Mouse (Mus musculus) frontal cortex, postnatal 10 days (tissue): ENCODE data around the gene Nck2.

Experiments
- DNase-seq, 2 experiments: peaks; one replicate each; pipeline ENCODE4 v3.0.0; 2022; ENCODE audit warnings: low spot score in 2 of 2, mixed read lengths in 1 of 2

Gene Nck2

DNA sequence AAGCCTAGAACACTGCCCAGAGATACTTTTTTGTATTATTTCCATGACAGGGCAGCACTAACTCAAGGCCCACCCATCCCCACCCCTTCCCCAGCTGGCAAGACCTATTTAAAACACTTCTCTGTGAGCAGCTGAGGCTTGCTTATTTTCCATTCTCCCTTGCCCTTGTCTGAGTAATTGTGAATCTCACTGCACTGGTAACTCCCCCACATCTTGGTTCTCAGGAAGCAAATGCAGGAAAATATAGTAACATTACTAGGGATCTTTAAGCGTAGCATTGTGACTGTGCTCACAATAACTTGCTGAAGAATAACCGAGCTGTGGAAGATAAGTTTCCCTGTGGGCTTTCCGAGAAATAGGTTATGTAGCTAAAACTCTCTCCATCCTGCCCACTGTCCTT, 24.6 kb downstream of the Nck2 start:
- DNase-seq = no peak

DNA sequence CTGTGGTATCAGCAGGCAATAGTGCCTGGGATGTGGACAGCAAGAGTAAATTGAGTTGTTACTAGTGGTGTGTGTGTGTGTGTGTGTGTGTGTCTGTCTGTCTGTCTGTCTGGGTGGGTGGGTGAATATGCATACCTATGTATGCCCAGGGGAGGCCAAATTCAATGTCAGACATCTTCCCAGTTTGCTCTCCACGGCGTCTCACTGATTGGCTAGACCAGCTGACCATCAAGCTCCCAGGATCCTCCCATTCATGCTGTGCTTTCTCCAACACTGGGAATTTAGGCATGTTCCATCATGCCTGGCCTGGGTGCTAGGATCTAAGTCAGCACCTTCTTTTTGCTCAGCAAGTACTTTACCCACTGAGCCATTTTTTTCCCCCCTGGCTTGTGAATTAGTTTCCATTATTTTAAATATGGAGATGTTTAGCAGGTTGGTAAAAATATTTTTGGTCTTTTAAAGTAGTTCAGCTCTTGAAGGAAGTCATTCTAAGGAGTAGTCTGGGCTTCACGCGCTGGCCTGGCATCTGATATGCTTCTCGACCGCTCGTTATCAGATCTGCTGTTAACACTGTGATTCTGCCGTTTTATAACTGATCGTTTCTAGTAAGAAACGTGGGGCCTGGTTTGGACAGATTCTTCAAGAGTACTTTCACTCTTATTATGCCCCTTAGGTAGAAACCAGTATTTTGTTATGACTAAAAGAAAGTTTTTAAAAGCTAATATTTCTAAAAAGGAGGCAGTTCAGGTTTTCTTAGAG, 26.2 kb downstream of the Nck2 start:
- DNase-seq = no peak

GRCm38 (mm10) chr1:43471180-43472045, 27.0 kb downstream of the Nck2 start:
- no peak for DNase-seq

GRCm38 (mm10) chr1:43472046-43472649, 27.8 kb downstream of the Nck2 start:
- no peak for DNase-seq

DNA sequence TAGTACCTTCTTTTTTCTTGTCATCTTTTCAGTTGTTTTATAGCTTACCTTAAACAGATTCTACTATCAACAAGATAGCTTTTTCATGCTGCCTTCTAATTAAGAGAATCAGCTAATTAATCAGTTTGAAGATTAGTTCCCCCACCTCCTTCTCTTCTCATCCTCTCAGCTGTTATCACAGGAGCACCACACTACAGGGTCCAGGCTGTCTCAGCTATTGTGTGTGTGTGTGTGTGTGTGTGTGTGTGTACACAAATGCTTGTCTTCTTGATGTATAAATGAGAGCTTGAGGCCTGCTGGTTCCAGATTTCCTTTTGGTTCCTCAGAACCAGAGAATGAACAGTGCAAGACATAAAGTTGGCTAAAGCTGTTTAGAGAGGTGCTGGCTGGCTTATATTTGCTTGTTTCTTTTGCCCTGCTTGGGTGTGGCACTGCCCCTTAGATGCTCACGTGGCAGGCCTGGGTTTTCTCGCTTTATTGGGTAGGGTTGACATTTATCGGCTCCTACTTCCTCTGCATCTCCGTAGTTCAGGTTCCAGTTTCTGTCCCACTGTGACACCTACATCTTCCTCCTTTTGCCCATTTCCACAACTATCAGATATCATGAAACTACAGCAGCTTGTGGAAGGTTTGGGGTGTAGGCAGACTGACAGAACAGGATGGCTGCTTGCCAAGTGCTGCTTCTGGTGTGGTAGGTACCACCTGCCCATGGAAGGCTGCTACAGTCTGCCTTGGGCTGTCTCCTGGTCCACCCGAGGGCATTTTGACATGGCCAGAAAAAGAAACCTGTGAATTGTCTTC, 29.6 kb downstream of the Nck2 start:
- peak in 1 of 2 experiments; percentile 25 for DNase-seq

DNA sequence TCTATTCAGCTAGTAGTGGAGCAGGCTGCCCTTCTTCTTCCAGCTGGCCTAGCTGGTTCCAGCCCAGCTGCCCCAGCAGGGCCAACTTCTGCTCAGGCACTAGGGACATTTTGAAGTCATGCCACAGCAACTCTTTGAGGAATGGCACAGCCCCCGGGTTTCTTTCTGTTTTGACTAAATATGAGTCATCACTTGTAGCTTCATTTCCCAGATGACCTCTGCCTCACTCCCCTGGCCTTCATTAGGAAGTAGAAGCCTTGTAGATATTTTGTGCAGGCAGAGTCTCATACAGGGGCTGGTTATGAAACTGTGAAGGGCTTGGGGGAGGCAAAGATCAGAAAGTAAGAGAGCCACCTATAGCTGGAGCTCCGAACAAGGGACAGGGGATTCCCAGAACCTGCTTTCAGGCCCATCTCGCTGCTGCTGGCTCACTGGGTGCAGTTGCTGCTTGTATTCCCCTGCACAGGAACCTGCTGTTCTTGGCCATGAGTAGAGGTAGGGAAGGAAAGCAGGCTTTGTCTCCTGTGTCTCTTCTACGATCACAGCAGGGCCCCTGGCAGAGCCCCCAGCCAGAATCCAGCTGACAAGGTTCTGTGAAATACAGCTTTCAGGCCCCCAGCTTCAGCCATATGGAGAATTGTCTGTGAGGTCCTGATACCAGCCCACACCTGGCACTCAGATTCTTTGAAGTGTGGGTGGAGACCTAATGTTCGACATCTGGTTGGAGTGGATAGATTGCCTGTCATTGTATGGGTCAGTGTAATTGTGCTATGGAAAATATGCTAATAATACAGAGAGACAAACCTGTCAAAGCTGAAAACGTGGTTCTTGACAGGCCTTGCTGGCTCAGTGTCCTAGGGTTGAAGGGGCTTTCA, 30.4 kb downstream of the Nck2 start:
- no peak for DNase-seq

- no peak for DNase-seq
Observed at GRCm38 (mm10) chr1:43477954-43478353, 33.6 kb downstream of the Nck2 start.

- DNase-seq = no peak
Observed at GRCm38 (mm10) chr1:43485204-43485603, 40.8 kb downstream of the Nck2 start.

GRCm38 (mm10) chr1:43486500-43486899, 42.1 kb downstream of the Nck2 start:
- DNase-seq = no peak

- DNase-seq = no peak
Observed at GRCm38 (mm10) chr1:43486956-43487722, 42.8 kb downstream of the Nck2 start.

GRCm38 (mm10) chr1:43489311-43489710, 44.9 kb downstream of the Nck2 start:
- no peak for DNase-seq

GRCm38 (mm10) chr1:43491506-43492269, 47.3 kb downstream of the Nck2 start:
- DNase-seq = no peak

- DNase-seq = no peak
Observed at GRCm38 (mm10) chr1:43492803-43493437, 48.5 kb downstream of the Nck2 start.

DNA sequence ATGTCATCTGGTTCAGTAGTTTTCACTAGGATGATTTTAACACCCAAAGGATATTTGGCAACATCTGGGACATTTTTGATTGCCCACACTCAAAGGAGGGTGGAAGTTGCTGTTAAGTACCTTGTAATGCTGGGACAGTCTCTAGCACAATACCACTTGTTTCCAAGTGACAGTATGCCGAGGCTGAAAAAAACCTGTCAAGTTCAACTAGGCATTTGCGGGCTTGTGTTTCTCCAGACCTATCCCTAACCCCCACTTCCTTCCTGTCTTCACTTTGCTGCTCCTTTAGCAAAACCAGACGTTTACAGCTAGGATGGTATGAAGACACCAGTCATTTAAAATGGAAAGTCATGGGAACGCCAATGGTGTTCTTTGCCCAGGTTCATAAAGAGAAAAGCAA, 51.7 kb downstream of the Nck2 start:
- DNase-seq = no peak

DNA sequence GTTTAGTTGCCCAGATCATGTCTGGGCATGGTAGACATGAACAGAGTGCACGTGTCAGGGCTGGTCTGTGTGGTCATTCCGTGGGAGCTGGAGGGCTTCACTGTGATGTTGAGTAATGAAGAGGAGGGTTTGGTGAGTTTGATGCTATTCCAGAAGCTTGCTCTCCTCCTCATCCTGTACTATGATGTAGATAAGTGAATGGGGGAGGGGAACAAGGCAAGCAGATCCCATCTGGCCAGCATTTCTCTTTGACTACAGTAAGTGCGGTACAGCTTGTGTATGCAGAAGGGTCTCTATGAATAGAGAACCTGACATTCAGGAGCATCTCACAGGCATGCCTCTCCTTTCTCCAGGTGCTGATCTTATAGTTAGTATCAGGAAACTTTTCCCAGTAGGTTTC, 52.6 kb downstream of the Nck2 start:
- DNase-seq = no peak

DNA sequence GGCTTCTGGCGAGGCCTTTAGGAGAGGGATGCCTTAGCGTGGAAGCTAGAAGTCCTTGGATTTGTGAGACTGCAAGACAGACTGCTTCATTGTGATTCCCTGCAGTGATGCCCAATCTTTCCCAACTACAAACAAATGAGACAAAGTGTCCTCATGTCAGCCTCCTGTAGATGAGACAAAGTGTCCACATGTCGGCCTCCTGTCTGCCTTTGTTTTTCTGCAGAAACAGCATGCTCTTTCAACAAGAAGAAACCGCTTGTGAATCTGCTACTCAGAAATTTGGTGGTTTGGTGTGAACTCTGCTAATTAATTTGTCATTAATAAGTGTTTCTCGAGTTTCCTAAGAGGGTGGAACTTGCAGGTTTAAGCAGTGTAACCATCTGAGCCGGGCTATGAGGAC, 53.6 kb downstream of the Nck2 start:
- DNase-seq = no peak

- DNase-seq = no peak
Observed at GRCm38 (mm10) chr1:43500121-43500520, 55.7 kb downstream of the Nck2 start.

GRCm38 (mm10) chr1:43501143-43501919, 57.0 kb downstream of the Nck2 start:
- DNase-seq = no peak
